Mouse (Mus musculus) macrophage (primary cell): ENCODE data around the gene Aptx. TPM values are rescaled to one million over a fixed set of nuclear protein-coding genes. Genes with fewer than 3 reads are reported as not detected.

Experiments
- polyA plus RNA-seq: library from polyadenylated mRNA; stranded (reverse); fragments of 250-400 nt; gene quantifications from 3 replicates; pipeline ENCODE4 v1.2.4, GENCODE M21; 2018; ENCODE audit warnings: inconsistent platforms

Gene Aptx
- polyA plus RNA-seq, 1 experiment from 2014 or later = 13.9 TPM

Other genes starting within 250 kb of the Aptx start
- 0.08 TPM in 1 of 3 replicates, not detected in the others for gene Tmem215, start 231.0 kb downstream of the Aptx start, polyA plus RNA-seq
- 166 to 355 TPM (median 180 TPM) in 3 replicates for gene Dnaja1, start 19.0 kb upstream of the Aptx start, polyA plus RNA-seq
- gene Smu1, start 54.7 kb upstream of the Aptx start, polyA plus RNA-seq = 43.2 to 57.4 TPM (median 46.9 TPM) in 3 replicates
- 54.5 to 89.1 TPM (median 55.9 TPM) in 3 replicates for gene B4galt1, start 150.8 kb upstream of the Aptx start, polyA plus RNA-seq
- not detected in 3 replicates for gene Spink4, start 216.9 kb upstream of the Aptx start, polyA plus RNA-seq
- 163 to 229 TPM (median 217 TPM) in 3 replicates for gene Bag1, start 245.1 kb upstream of the Aptx start, polyA plus RNA-seq
- 121 to 130 TPM (median 127 TPM) in 3 replicates for gene Chmp5, start 245.2 kb upstream of the Aptx start, polyA plus RNA-seq